Mouse (Mus musculus) cerebellum, postnatal 36 days (tissue): Measurements from ENCODE around the gene Mmp25.
A peak's percentile ranks its signal among the peaks of the same experiment; 100 is the strongest.

Experiments
- DNase-seq, 2 experiments: peaks; one replicate each; pipeline ENCODE4 v3.0.0; 2021 to 2022; ENCODE audit warnings: mixed read lengths in 2 of 2

The Mmp25 gene

DNA sequence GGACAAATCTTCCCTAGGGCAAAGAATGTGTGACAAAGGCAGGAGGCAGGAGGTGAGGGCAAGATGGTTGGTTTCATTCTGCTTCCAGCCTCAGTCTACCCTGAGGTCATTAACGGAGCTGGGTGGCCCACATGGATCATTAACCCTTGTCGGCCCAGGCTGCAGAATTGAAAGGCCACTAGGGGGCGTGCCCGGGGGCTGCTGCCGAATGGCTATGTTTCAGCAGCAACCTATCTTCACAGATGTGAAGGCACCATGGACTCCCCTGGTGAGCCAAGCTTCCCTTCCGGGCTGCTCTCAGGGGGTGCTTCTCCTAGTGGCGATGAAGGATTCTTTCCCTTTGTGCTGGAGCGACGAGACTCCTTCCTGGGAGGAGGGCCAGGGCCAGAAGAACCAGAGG is 16.4 kb upstream of the Mmp25 start:
- DNase-seq = no peak

DNA sequence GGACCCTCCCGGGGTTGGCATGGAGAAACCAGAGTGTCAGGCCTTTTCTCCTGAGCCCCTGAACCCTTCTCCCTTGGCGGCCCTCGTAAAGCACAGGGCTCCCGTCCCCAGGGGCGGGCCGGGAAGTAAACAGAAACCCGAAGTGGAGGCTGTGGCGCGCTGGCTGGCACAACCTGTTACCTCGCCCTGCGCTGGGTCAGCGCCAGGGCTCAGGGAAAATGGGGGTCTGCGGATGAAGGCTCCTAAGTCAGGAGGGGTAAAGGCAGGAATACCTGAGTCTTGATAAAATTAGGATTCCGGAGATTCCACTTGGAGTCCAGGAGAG is 15.8 kb upstream of the Mmp25 start:
- DNase-seq = no peak

DNA sequence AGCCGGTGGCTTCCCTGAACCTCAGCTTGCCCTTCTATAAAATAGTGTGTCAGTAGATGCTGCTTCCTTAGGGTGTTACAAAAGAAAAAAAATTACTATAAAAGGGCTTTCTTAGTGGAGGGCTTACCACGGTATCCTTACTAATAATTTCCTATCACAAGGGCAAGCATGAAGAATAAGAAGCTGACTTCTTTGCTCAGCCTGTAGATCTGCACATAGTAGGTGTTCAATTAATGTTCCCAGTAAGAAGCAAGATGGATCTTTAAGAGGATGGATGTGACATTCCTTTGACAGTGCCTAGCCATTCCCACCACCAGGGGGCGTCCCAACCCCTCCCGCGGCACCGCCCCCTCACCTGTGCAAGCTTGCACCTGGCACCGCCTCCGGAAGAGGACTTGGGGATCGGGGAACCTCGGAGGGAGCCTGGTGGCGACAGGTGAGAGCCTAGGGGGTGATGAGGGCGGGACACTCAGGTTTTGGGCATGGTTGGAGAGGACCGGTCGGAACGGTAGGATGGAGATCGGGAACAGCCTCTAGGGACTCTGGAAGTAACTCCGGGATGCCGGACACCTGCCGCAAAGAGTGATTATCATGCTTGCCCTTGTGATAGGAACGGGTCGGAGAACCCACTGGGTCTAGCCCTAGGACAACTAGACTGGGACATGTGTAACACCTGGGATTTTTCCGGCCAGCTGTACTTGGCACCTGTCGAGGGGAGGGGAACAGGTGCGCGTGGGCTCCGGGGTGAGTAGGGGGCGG is 15.2 kb upstream of the Mmp25 start, which contains the start of gene Bicdl2:
TSS of gene Bicdl2 (plus strand) at position 390 of the 759 bp plus-strand sequence.
- peak; percentile 56 to 66 for DNase-seq

DNA sequence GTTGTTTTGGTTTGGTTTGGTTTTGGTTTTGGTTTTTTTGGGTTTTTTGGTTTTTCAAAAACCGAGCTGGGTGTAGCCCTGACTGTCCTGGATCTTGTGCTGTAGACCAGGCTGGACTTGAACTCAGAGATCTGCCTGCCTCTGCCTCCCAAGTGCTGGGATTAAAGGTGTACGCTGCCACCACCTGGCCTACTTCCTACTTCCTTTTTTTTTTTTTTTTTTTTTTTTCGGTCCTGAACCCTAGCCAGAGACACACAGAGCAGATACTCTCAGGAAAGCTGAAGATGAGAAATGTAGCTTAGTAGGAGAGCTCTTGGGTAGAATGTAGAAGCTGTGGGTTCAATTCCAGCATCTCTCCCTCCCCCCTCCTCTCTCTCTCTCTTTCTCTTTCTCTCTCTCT is 13.4 kb upstream of the Mmp25 start:
- no peak for DNase-seq

DNA sequence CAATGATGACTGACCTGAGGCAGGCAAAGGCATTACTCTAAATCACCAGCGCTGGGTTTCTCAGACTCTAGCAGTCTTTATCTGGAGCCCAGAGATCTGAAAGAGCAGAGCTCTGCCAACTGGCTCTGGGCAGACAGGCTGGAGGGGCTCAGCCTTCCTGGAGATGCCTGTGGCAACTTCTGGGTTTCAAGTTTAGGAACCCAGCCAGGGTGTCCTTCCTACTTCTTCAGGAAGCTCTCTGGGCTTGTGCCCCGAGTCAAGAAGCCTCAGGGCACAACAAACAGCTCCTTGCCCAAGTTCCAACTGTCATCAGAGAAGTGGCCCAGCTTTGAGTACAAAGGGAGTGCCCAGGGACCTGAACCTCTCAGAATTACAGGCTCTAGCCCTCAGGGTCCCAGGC is 9.3 kb upstream of the Mmp25 start:
- no peak for DNase-seq

DNA sequence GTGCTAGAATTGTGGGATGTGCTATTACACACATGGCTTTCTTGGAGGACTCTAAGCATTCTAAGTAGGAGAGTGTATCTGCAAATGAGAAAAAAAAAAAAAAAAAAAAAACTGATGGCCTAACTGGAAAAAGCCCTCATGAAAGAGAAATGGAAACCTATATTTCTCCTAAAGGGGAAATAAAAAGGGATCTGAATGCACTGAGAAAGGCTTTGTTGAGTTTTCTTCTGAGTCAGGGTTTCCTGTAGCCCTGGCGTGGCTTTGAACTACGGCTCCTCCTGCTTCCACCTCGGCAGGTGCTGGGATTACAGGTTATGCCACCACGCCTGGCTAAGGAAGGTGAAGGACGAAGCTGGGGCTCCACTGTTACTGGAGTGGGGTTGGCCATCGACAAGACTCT is 8.9 kb upstream of the Mmp25 start:
- no peak for DNase-seq

DNA sequence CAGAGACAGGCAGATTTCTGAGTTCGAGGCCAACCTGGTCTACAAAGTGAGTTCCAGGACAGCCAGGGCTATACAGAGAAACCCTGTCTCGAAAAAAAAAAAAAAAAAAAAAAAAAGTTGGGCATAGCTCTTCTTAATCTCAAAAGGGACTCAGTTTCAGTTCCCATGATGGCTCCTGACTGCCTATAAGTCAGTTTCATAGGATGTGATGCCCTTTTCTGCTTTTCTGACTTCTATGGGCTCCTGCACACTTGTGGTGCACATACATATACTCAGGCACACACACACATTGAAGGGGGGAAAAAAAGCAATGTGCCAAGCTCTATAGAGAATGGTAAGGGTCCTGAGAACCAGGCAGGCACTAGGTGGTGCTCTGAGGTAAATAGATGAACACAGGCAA is 8.2 kb upstream of the Mmp25 start:
- no peak for DNase-seq

DNA sequence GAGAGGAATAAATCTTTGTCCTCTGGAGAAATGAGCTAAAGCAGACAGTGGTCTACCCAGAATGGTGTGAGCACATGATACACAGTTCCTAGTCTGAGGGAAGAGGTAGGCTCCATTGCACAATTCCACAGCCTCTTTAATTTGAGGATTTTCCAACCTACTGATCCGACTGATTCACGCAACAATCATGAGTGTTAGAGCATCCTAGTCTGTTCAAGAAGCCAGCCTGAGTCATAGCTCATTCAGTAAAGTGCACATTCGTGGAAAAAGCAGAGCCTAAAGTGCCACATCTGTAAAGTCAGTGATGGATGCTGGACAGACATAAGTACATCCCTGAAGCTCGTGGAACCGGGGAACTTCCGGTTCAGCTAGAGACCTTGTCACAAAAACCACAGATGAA is 6.3 kb upstream of the Mmp25 start:
- no peak for DNase-seq

DNA sequence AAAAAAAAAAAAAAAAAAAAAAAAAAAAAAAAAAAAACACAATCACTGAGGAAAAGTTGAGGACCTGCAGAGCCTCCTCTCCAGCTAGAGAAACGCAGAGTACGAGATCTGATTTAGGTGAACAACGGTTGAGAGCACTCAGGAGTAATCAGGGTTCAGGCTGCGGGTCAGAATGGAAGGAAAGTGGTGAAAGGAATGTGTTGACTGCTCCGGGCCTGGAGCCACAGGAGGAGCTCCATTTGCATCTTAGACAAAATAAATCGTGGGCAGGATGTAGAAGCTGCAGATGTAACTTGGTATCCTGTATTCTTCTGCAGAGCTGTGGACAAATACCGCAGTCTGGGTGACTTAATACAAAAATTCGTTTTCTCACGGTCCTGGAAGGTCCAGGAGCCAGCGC is 817 bp upstream of the Mmp25 start:
- DNase-seq = no peak

DNA sequence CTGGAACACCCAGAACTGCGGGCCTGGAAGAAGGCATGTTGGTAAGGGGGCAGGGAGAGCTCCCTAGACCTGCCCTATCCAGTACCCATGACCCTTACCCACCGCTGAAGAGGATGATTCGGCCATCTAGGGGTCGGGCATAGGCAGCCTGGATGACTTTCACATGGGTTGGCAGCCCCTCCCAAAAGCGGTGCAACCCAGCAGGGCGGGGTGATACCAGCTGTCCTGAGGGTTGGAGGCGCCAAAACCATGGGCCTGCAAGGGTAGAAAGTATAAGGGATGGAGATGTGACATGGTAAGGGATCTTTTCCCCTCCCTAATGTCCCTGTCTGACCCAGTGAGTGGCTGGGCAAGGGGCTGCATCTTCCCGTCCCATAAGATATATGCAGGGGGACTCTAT is 13.8 kb downstream of the Mmp25 start:
- DNase-seq = no peak

DNA sequence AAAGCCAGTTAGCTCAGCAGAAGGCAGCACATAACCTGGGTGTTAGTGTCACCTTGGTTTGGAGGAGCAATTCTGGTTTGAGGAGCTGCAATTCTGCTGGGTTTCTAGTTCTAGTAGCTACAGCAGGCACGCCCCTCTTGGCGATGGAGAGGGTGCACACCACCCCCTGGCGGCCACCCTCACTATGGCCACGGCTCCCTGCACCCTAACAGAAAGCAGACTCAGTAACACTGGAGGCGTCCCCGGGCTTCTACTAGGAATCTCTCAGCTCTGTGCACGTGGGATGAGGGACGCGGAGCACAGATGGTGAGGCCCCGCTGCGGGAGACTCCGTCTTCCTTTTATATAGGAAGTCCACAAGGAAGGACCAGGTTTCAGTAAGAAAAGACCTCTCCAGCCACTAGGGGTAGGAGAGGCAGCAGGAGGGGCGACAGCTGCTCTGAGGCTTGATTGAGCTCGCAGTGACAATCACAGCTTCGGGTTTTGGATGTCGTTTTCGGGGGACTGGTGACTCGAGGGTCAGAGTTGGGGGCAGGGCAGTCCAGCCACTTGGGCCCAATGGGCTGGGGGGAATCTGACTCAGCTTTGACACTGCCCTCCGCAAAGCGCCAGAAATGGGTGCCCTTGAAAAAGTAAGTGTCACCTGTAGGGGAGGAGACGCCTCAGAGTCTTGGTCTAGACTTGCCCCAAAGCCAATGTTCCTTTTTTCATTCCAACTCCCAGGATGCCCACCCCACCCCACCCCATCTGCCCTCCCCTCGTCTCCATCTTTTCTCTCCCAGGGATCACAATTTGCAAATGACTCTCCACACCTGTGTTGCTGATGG is 14.7 kb downstream of the Mmp25 start:
- peak; percentile 74 to 82 for DNase-seq

DNA sequence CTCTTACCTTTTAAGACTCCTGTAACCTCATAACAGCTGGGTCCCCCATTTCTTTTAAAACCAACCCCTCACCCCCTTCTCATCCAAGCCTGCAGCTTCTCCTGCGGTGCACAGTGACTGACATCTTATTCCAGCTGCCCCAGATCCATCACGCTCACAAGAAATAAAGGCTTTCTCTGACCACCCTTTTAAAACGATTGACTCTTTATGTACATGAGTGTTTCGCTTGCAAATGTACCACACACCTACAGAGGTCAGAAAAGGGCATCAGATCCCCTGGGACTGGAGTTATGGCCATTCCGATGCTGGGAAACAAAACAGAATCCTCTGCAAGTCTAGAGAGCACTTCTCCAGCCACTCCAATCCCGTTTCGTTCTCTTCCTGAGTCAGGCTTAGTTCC is 17.3 kb downstream of the Mmp25 start:
- DNase-seq = no peak

DNA sequence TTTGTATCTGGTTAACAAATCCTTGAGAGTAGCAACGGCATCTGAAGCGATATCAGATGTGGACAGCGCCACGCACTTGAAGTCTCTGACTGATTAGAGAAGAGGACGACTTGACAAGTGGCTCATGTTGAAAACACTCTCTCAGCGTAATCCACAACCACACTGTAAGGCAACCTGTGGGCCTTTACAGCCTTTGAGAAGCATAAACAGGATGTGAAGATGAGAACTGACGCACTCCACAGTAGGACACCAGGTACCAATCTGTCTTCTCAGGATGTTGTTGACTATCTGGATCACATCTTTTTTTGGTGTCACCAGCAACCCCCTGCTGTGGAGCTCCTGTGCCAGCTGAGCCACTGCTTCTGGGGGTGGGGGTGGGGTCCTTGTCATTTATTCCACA is 24.7 kb downstream of the Mmp25 start:
- no peak for DNase-seq

DNA sequence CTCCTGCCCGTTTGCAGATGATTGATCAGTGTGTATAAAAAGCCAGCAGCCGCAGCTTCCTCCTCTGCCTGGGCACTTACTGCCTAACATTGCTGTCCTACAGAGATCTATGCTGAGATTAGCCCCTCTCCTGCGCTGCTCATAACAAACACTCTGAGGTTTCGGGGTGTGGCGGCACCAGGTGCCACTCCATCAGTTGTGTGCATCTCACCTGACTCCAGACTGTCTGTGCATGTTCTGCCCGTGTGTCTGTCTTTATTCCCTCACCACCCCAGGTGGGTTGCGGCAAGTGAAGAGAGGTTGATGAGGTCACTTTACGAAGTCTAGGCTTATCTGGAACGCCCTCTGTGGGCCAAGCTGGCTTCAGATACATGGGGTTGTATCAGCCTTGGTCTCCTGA is 28.0 kb downstream of the Mmp25 start:
- no peak for DNase-seq

DNA sequence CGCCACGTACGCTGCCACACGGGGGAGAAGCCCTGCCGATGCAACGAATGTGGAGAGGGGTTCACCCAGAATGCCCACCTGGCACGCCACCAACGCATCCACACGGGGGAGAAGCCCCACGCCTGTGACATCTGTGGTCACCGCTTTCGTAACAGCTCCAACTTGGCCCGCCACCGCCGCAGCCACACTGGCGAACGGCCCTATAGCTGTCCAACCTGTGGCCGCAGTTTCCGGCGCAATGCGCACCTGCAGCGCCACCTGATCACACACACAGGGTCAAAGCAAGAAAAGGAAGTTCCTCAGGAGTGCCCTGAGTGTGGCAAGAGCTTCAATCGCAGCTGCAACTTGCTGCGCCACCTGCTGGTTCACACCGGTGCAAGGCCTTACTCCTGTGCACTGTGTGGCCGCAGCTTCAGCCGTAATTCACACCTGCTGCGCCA is 34.7 kb downstream of the Mmp25 start:
- DNase-seq = peak; percentile 73 to 77

DNA sequence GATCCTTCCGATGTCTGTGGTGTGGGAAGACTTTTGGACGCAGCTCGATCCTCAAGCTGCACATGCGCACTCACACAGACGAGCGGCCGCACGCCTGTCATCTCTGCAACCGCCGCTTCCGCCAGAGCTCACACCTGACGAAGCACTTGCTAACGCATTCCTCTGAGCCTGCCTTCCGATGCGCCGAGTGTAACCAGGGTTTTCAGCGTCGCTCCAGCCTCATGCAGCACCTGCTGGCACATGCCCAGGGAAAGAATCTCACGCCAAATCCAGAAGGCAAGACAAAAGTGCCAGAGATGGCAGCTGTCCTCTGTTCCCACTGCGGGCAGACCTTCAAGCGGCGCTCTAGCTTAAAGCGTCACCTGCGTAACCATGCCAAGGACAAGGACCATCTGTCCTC is 35.5 kb downstream of the Mmp25 start:
- peak; percentile 54 to 56 for DNase-seq

DNA sequence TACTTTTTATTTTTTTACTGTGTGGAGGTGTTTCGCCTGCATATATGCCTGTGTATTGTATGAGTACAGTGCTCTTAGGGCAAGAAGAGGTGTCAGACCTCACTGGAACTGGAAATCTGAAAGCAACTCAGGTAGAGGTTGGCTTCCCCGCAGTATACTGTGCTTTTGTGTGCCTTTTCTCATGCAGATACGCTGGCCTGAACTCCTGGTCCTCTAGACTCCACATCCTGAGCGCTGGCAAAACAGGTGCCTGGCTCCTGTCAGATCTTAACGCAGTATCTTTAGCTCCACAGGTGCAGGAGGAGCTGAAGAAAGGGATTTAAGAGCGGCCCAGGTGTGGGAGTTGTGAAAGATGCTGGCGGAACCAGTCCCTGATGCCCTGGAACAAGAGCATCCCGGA is 39.9 kb downstream of the Mmp25 start:
- no peak for DNase-seq

DNA sequence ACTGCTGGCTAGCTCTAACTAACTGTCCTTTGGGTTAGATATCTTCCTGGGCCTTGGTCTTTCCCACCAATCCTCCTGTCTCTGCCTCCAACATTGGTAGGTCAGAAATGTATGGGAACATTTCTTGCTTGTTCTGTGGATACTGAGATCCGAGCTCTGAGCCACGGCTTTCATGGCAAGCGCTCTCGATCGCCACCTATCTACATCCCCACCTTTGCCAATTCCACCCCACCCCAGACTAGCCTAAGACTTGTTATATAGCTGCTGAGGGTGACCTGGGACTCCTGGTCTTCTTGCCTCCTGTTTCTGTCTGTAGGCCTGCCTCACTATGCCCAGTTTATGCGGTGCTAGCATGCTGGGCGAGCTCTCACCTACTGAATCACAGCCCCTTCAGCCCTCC is 40.7 kb downstream of the Mmp25 start:
- DNase-seq = no peak

DNA sequence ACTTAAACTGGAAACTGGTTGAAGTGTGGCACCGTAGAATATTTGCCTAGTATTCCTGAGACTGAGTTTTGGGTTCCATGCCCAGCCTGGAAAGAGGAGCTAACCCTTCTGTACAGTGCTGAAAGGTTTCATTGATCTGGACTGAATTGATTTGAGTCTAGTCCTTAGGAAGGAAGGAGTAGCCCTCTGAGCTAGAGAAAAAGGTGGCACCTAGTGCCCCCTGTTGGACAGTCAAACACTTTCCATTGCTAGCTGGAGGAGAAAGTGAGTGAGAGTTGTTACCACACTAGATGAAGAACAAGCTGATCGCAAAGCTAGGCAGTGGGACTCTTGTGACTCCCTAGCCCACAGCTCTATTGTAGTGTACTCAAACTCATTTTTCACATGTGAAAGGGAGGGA is 41.5 kb downstream of the Mmp25 start:
- no peak for DNase-seq

DNA sequence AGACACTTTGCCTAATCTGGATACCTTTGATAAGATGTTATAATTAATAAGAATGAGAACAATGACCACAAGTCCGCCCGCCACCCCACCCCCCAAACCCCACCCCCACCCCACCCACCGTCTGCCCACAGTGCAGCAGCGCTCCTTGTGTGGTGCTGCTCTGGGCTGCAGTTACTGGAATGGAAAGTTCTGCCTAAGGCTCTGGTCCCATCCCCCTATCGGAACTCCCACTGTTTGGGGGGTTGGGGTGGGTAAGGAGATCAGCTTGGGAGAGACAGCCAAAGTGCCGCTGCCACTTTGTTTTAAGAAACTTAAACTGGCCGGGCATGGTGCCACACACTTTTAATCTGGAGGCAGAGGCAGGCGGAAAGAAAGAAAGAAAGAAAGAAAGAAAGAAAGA is 42.0 kb downstream of the Mmp25 start:
- no peak for DNase-seq

DNA sequence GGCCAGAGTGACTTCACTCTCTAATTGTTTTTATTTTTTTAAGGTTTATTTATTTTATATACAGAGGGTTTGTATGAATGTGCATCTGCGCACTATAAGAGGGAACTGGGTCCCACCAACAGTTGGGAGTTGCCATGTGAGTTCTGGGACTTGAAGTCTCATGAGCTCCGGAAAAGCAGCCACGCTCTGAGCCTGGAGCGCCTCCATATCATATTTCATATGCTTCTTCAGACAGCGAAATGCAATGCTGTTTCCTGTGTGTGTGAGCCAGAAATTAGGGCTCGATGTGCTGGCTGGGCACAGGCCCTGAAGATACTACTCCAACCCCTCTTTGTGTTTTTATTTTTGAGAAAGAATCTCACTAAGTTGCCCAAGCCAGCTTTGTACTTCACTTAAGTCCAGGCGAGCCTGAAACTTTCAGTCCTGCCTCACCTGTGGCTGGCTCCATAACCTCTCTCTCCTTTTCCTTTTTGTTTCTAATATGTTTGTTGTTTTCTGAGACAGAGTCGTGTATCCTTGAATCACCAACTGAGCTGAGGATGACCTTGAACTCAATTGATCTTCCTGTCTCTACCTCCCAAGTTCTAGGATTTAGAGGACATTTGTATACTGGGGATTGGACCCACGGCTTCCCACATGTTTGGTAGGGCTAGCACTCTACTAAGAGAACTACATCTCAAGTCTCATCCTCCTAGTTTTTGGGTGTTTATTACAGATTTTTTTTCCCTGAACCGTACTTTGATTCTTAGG is 43.1 kb downstream of the Mmp25 start:
- DNase-seq = no peak

DNA sequence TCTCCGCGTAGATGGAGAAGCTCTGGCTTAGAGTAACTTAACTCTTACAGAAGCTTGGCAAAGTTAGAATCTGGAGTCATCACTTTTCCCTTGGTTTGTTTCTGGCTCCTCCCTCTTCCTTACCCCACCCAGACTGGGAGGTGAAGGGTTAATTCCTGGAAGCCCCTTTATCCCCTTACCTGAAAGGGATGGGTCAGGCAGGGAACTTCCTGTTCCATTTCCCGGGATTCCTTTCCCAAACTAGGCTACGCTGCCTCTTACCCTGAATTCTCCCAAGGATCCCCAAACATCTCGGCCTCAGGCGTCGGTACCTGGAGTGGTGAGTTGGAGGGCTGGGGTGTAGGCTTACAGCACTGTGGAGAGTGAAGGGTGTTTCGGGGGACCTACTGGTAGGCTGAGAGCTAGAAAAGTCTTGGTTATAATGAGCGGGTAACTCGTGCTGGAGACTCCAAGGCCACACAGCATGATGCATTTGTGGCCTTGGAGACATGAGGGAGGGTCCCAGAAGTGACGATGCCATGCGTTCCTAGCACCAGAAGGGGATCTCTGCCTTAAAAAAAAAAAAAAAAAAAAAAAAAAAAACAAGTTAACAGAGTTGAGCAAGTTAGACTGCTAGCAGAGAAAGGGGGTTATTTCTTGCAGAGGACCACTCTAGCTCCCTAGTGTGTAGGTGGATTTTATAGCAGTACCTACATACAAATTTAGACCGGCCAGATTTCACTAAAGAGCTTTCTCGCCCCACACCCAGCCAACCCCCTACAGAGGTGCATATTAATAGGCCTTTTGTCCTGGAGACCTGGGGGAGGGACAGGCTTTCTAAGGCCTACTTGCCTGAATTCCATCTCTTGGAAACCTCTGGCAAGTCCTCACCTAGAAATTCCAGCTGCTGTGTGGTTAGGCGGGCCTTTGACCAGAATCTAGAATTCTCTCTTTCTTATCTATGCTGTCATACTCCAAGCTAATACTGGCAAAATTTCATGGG is 44.1 kb downstream of the Mmp25 start, which contains the start of gene Zscan10:
TSS of gene Zscan10 (plus strand) at position 216 of the 982 bp plus-strand sequence.
- no peak for DNase-seq
